In genomic region chr11:111347562-111347961, GRCm38 (mm10) we compare ENCODE assay signal across 20 mouse cellular contexts.
DNase-seq lines count a peak whose midpoint lies in the region; ATAC-seq and TF ChIP-seq lines count a peak whose summit lies in the region.
"Had no signal": no experiment of that assay in that cellular context is flagged by ENCODE, and none has a peak within 500 bp of the region (broad histone marks: within the 10 kb centered on the region; RNA-seq: fewer than 3 reads in every experiment).

No protein-coding gene starts in this region.

- no peak overlapping the region for H3K4me2 ChIP-seq in forebrain, embryonic 13.5 days
- H3K4me2 ChIP-seq in intestine, embryonic 15.5 days (replicated peaks): no peak overlapping the region
- H3K4me2 ChIP-seq: embryonic facial prominence, embryonic 15.5 days; forebrain, embryonic 15.5 days; midbrain, embryonic 12.5 days had no signal

- TF ChIP-seq EP300 in ES-Bruce4 (IDR thresholded peaks at IDR 0.05; ENCODE audit: insufficient read depth, low read depth, low read length): peak; percentile 51; the same call in 1 of the 2 replicates

- TF ChIP-seq POLR2A in ES-Bruce4 (IDR thresholded peaks at IDR 0.05; ENCODE audit: insufficient read depth, low read length): no peak

- H3K4me1 ChIP-seq in forebrain, embryonic 10.5 days: peaks cover 5% of the 10 kb centered on the region
- H3K4me1 ChIP-seq in forebrain, embryonic 13.5 days: no peaks in the 10 kb centered on the region
- H3K4me1 ChIP-seq in ES-Bruce4 (ENCODE audit: control insufficient read depth, insufficient read depth, low read length): no peaks in the 10 kb centered on the region
- no peaks in the 10 kb centered on the region for H3K4me1 ChIP-seq in intestine, embryonic 15.5 days (replicated peaks)
- H3K4me1 ChIP-seq: embryonic facial prominence, embryonic 15.5 days; forebrain, embryonic 15.5 days; midbrain, embryonic 12.5 days had no signal

- H3K9ac ChIP-seq in forebrain, embryonic 13.5 days: no peak overlapping the region
- H3K9ac ChIP-seq in ES-Bruce4 (ENCODE audit: low read depth, poor library complexity, severe bottlenecking): no peak overlapping the region
- H3K9ac ChIP-seq in intestine, embryonic 15.5 days: no peak overlapping the region
- H3K9ac ChIP-seq: embryonic facial prominence, embryonic 15.5 days; forebrain, embryonic 15.5 days; midbrain, embryonic 12.5 days had no signal

- H3K27me3 ChIP-seq in forebrain, embryonic 10.5 days (ENCODE audit: poor library complexity, severe bottlenecking): no peaks in the 10 kb centered on the region
- no peaks in the 10 kb centered on the region for H3K27me3 ChIP-seq in forebrain, embryonic 13.5 days
- H3K27me3 ChIP-seq in ES-Bruce4 (ENCODE audit: control insufficient read depth, insufficient read depth, low read length, poor library complexity, severe bottlenecking): no peaks in the 10 kb centered on the region
- H3K27me3 ChIP-seq in intestine, embryonic 15.5 days (replicated peaks): no peaks in the 10 kb centered on the region
- H3K27me3 ChIP-seq: embryonic facial prominence, embryonic 15.5 days; forebrain, embryonic 15.5 days; midbrain, embryonic 12.5 days had no signal

- no peak for ATAC-seq in forebrain, embryonic 13.5 days
- peak; percentile 65 for ATAC-seq in intestine, embryonic 15.5 days
- ATAC-seq: forebrain, embryonic 15.5 days; inflammation-experienced regulatory T-cells, adult 6 months had no signal

- 28% methylated on average over 1 of the region's 1 CpGs for WGBS in forebrain, embryonic 10.5 days
- 10% methylated on average over 1 of the region's 1 CpGs for WGBS in forebrain, embryonic 13.5 days
- 64% methylated on average over 1 of the region's 1 CpGs for WGBS in intestine, embryonic 15.5 days

- H3K27ac ChIP-seq in forebrain, embryonic 10.5 days: no peak overlapping the region
- H3K27ac ChIP-seq in forebrain, embryonic 13.5 days: no peak overlapping the region
- H3K27ac ChIP-seq in ES-Bruce4 (ENCODE audit: insufficient read depth, low read length): no peak overlapping the region
- no peak overlapping the region for H3K27ac ChIP-seq in intestine, embryonic 15.5 days
- H3K27ac ChIP-seq: embryonic facial prominence, embryonic 15.5 days; forebrain, embryonic 15.5 days; midbrain, embryonic 12.5 days had no signal

- H3K9me3 ChIP-seq in forebrain, embryonic 10.5 days: no peaks in the 10 kb centered on the region
- no peaks in the 10 kb centered on the region for H3K9me3 ChIP-seq in forebrain, embryonic 13.5 days (replicated peaks)
- no peaks in the 10 kb centered on the region; the same call in 1 of the 2 replicates for H3K9me3 ChIP-seq in ES-Bruce4 (replicated peaks; ENCODE audit: control insufficient read depth, insufficient read depth, low read length, poor library complexity, severe bottlenecking)
- H3K9me3 ChIP-seq in intestine, embryonic 15.5 days: no peaks in the 10 kb centered on the region
- H3K9me3 ChIP-seq: embryonic facial prominence, embryonic 15.5 days; forebrain, embryonic 15.5 days; midbrain, embryonic 12.5 days had no signal

- no peak overlapping the region for H3K4me3 ChIP-seq in forebrain, embryonic 10.5 days
- H3K4me3 ChIP-seq in forebrain, embryonic 13.5 days: no peak overlapping the region
- H3K4me3 ChIP-seq in ES-Bruce4 (ENCODE audit: low read depth, low read length): no peak overlapping the region
- no peak overlapping the region for H3K4me3 ChIP-seq in intestine, embryonic 15.5 days (replicated peaks)
- H3K4me3 ChIP-seq: embryonic facial prominence, embryonic 15.5 days; forebrain, embryonic 15.5 days; midbrain, embryonic 12.5 days; myocyte had no signal

- peak; percentile 15 for DNase-seq in forebrain, embryonic 10.5 days (ENCODE audit: extremely low spot score, low spot score)
- peak; percentile 33 for DNase-seq in kidney, postnatal 10 days
- DNase-seq in adrenal gland, postnatal 25 days: no peak
- DNase-seq in gastrocnemius, adult 8-10 months (ENCODE audit: low spot score in 2 of 2): no peak
- DNase-seq in spleen, postnatal 4 days (ENCODE audit: low spot score in 2 of 2): no peak
- DNase-seq: cerebellum, postnatal 25 days; gastrocnemius, postnatal 10 days; heart, postnatal 10 days; layer of hippocampus, postnatal 36 days; lung, adult 2 months; lung, postnatal 4 days; thymus, adult 18-20 months had no signal

- H3K36me3 ChIP-seq in forebrain, embryonic 10.5 days (replicated peaks): no peaks in the 10 kb centered on the region
- no peaks in the 10 kb centered on the region for H3K36me3 ChIP-seq in forebrain, embryonic 13.5 days (ENCODE audit: poor library complexity, severe bottlenecking)
- no peaks in the 10 kb centered on the region; the same call in 1 of the 2 replicates for H3K36me3 ChIP-seq in ES-Bruce4 (ENCODE audit: control insufficient read depth, insufficient read depth, low read length, poor library complexity, severe bottlenecking)
- no peaks in the 10 kb centered on the region for H3K36me3 ChIP-seq in intestine, embryonic 15.5 days
- H3K36me3 ChIP-seq: embryonic facial prominence, embryonic 15.5 days; forebrain, embryonic 15.5 days; midbrain, embryonic 12.5 days had no signal

- no peak for TF ChIP-seq CTCF in ES-Bruce4 (IDR thresholded peaks at IDR 0.05; ENCODE audit: low read depth, low read length)

Comparison
In these comparisons a context has a peak if more than half of its experiments do, and no peak if none do; other contexts are left out.
1. DNase-seq: peak in forebrain, embryonic 10.5 days (single experiment) and kidney, postnatal 10 days (single experiment); none in adrenal gland, postnatal 25 days (single experiment), gastrocnemius, adult 8-10 months (0 of 2) and spleen, postnatal 4 days (0 of 2).